Mouse (Mus musculus): Measurements from ENCODE around the gene Rcn3. TPM values are rescaled to one million over a fixed set of nuclear protein-coding genes. Genes with fewer than 3 reads are reported as not detected.

Rcn3 gene
- polyA plus RNA-seq, 1 experiment from 2014 or later: 290 TPM

GRCm38 (mm10) chr7:45095367-45095766, 3.3 kb upstream of the Rcn3 start:
- Histone ChIP-seq H3K4me1 (replicated peaks) (peaks cover 27% of the 10 kb centered on the region), H3K36me3 (peaks cover 3% of the 10 kb centered on the region; the same call in 1 of the 2 replicates), H3K9ac (no peak overlapping the region), H3K4me2 (no peak overlapping the region), H3K27ac (ENCODE audit: poor library complexity, severe bottlenecking) (no peak overlapping the region), H3K9me3 (replicated peaks) (no peaks in the 10 kb centered on the region), H3K4me3 (no peak overlapping the region), H3K27me3 (replicated peaks) (no peaks in the 10 kb centered on the region)
- WGBS: 63% methylated on average over 6 of the region's 6 CpGs
- ATAC-seq (ENCODE audit: insufficient number of reproducible peaks, low FRiP score): no peak

GRCm38 (mm10) chr7:45094121-45094520, 2.1 kb upstream of the Rcn3 start:
- WGBS: 58% methylated on average over 7 of the region's 7 CpGs
- no peak overlapping the region for H3K4me3 ChIP-seq
- H3K9ac ChIP-seq: no peak overlapping the region
- H3K4me2 ChIP-seq: no peak overlapping the region
- peaks cover 7% of the 10 kb centered on the region; the same call in 1 of the 2 replicates for H3K36me3 ChIP-seq
- H3K9me3 ChIP-seq (replicated peaks): no peaks in the 10 kb centered on the region
- no peak for ATAC-seq (ENCODE audit: insufficient number of reproducible peaks, low FRiP score)
- H3K27me3 ChIP-seq (replicated peaks): no peaks in the 10 kb centered on the region
- peaks cover 31% of the 10 kb centered on the region for H3K4me1 ChIP-seq (replicated peaks)
- H3K27ac ChIP-seq (ENCODE audit: poor library complexity, severe bottlenecking): peak overlapping the region; percentile 29; the same call in 1 of the 2 replicates

GRCm38 (mm10) chr7:45093516-45093905, 1.5 kb upstream of the Rcn3 start:
- Histone ChIP-seq H3K27ac (ENCODE audit: poor library complexity, severe bottlenecking) (peak overlapping the region; percentile 29; the same call in 1 of the 2 replicates), H3K9me3 (replicated peaks) (no peaks in the 10 kb centered on the region), H3K36me3 (peaks cover 11% of the 10 kb centered on the region), H3K4me2 (no peak overlapping the region; the same call in 1 of the 2 replicates), H3K4me3 (no peak overlapping the region), H3K27me3 (replicated peaks) (no peaks in the 10 kb centered on the region), H3K9ac (no peak overlapping the region), H3K4me1 (replicated peaks) (peaks cover 31% of the 10 kb centered on the region)
- ATAC-seq (ENCODE audit: insufficient number of reproducible peaks, low FRiP score): no peak
- 39% methylated on average over 18 of the region's 18 CpGs for WGBS

GRCm38 (mm10) chr7:45092828-45093515, 951 bp upstream of the Rcn3 start:
- H3K9ac ChIP-seq: no peak overlapping the region

GRCm38 (mm10) chr7:45091001-45091990, 725 bp downstream of the Rcn3 start:
- 9% methylated on average over 35 of the region's 35 CpGs for WGBS
- peak overlapping the region; percentile 78 for H3K9ac ChIP-seq
- H3K36me3 ChIP-seq: peaks cover 31% of the 10 kb centered on the region
- H3K27ac ChIP-seq (ENCODE audit: poor library complexity, severe bottlenecking): peak overlapping the region; percentile 82
- H3K4me3 ChIP-seq: peak overlapping the region; percentile 57
- peak; percentile 56 for ATAC-seq (ENCODE audit: insufficient number of reproducible peaks, low FRiP score)
- no peaks in the 10 kb centered on the region for H3K9me3 ChIP-seq (replicated peaks)
- H3K4me1 ChIP-seq (replicated peaks): peaks cover 24% of the 10 kb centered on the region
- H3K27me3 ChIP-seq (replicated peaks): no peaks in the 10 kb centered on the region
- H3K4me2 ChIP-seq: peak overlapping the region; percentile 83

More at GRCm38 (mm10) chr7:45092828-45093515, 951 bp upstream of the Rcn3 start:
- no peak overlapping the region for H3K27ac ChIP-seq (ENCODE audit: poor library complexity, severe bottlenecking)
- ATAC-seq (ENCODE audit: insufficient number of reproducible peaks, low FRiP score): no peak
- H3K9me3 ChIP-seq (replicated peaks): no peaks in the 10 kb centered on the region
- WGBS: 56% methylated on average over 12 of the region's 12 CpGs
- no peaks in the 10 kb centered on the region for H3K27me3 ChIP-seq (replicated peaks)
- peaks cover 16% of the 10 kb centered on the region for H3K36me3 ChIP-seq
- no peak overlapping the region; the same call in 1 of the 2 replicates for H3K4me2 ChIP-seq
- peaks cover 31% of the 10 kb centered on the region for H3K4me1 ChIP-seq (replicated peaks)
- H3K4me3 ChIP-seq: no peak overlapping the region

GRCm38 (mm10) chr7:45090251-45090977, 1.6 kb downstream of the Rcn3 start:
- ATAC-seq (ENCODE audit: insufficient number of reproducible peaks, low FRiP score): no peak

GRCm38 (mm10) chr7:45088597-45088996, 3.4 kb downstream of the Rcn3 start:
- 90% methylated on average over 17 of the region's 17 CpGs for WGBS
- H3K36me3 ChIP-seq: peaks cover 56% of the 10 kb centered on the region

More at GRCm38 (mm10) chr7:45090251-45090977, 1.6 kb downstream of the Rcn3 start:
- no peaks in the 10 kb centered on the region for H3K27me3 ChIP-seq (replicated peaks)
- H3K4me3 ChIP-seq: peak overlapping the region; percentile 57
- no peak overlapping the region for H3K27ac ChIP-seq (ENCODE audit: poor library complexity, severe bottlenecking)
- 78% methylated on average over 13 of the region's 13 CpGs for WGBS
- peaks cover 38% of the 10 kb centered on the region for H3K36me3 ChIP-seq
- H3K4me2 ChIP-seq: peak overlapping the region; percentile 83
- H3K4me1 ChIP-seq (replicated peaks): peaks cover 24% of the 10 kb centered on the region
- peak overlapping the region; percentile 78; the same call in 1 of the 2 replicates for H3K9ac ChIP-seq
- H3K9me3 ChIP-seq (replicated peaks): no peaks in the 10 kb centered on the region

GRCm38 (mm10) chr7:45086084-45086483, 5.9 kb downstream of the Rcn3 start:
- Histone ChIP-seq H3K27me3 (replicated peaks) (no peaks in the 10 kb centered on the region), H3K9me3 (replicated peaks) (peaks cover under 1% of the 10 kb centered on the region; the same call in 1 of the 2 replicates), H3K4me2 (no peak overlapping the region), H3K4me3 (no peak overlapping the region), H3K9ac (no peak overlapping the region), H3K27ac (ENCODE audit: poor library complexity, severe bottlenecking) (no peak overlapping the region), H3K4me1 (replicated peaks) (peaks cover 16% of the 10 kb centered on the region), H3K36me3 (peaks cover 72% of the 10 kb centered on the region)
- 79% methylated on average over 4 of the region's 4 CpGs for WGBS
- no peak for ATAC-seq (ENCODE audit: insufficient number of reproducible peaks, low FRiP score)

More at GRCm38 (mm10) chr7:45088597-45088996, 3.4 kb downstream of the Rcn3 start:
- H3K27me3 ChIP-seq (replicated peaks): no peaks in the 10 kb centered on the region
- H3K4me2 ChIP-seq: no peak overlapping the region
- H3K27ac ChIP-seq (ENCODE audit: poor library complexity, severe bottlenecking): no peak overlapping the region
- ATAC-seq (ENCODE audit: insufficient number of reproducible peaks, low FRiP score): no peak
- no peak overlapping the region for H3K4me3 ChIP-seq
- H3K4me1 ChIP-seq (replicated peaks): peaks cover 22% of the 10 kb centered on the region
- no peaks in the 10 kb centered on the region for H3K9me3 ChIP-seq (replicated peaks)
- no peak overlapping the region for H3K9ac ChIP-seq

- H3K4me3 ChIP-seq: no peak overlapping the region
- H3K27me3 ChIP-seq (replicated peaks): no peaks in the 10 kb centered on the region
- H3K9me3 ChIP-seq (replicated peaks): peaks cover 4% of the 10 kb centered on the region; the same call in 1 of the 2 replicates
- H3K4me1 ChIP-seq (replicated peaks): peaks cover 11% of the 10 kb centered on the region; the same call in 1 of the 2 replicates
- no peak for ATAC-seq (ENCODE audit: insufficient number of reproducible peaks, low FRiP score)
- no peak overlapping the region for H3K4me2 ChIP-seq
- H3K36me3 ChIP-seq: peaks cover 66% of the 10 kb centered on the region
- no peak overlapping the region for H3K27ac ChIP-seq (ENCODE audit: poor library complexity, severe bottlenecking)
- H3K9ac ChIP-seq: no peak overlapping the region
- WGBS: 83% methylated on average over 22 of the region's 22 CpGs
Measured at GRCm38 (mm10) chr7:45083300-45083890, 8.6 kb downstream of the Rcn3 start.

Measured in heart, embryonic 12.5 days (tissue).